Mouse (Mus musculus) left cerebral cortex, postnatal 4 days (tissue): ENCODE results near the gene Galnt10. TPM values are rescaled to one million over a fixed set of nuclear protein-coding genes. Genes with fewer than 3 reads are reported as not detected.

Experiments
- DNase-seq: peaks from one replicate; pipeline ENCODE4 v3.0.0-alpha.2; 2022
- intact Hi-C: fragments of 180-260 bp; cut with DNase I; formaldehyde crosslinking; loops from one replicate; pipeline ENCODE4 v1.15.1; 2025
- total RNA-seq, 2 experiments: library from RNA; stranded (reverse); gene quantifications; 2 replicates each; pipeline ENCODE4 v1.2.3; 2021

Galnt10 gene
- total RNA-seq, 2 experiments from 2014 or later = 11.7 to 12.4 TPM

DNA sequence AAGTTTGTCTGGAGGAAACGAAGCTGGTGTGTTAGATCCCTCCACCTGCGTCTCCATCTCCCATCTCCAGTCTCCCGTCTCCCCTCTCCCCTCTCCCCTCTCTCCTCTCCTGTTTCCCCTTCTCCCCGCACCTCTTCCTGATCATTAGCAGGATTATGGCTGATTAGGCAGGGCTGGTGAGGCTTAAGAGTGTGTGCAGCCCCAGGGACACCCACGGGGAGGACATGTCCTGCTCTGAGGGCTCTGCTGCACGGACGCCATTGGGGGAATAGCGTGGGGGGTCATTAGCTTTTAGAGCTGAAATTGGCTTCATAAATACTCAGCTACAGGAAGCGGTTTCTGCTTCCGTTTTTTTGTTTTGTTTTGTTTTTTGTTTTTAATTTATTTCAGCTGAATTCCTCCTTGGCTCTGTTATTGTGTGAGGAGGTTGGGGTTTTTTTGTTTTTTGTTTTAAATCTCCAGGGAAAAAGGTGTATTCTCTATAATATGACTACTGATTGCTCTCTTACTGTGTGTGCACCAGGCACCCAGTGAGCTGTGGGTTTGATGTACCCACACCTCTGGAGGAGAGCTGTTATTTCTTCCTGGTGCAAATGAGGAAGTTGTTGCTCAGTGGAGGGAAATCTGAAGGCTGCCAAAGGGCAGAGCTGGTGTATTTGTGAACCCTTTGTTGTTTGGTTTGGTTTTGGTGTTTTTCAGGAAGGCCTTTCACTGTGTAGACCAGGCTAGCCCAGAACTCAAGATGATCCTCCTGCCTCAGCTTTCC is 40.6 kb downstream of the Galnt10 start:
- intact Hi-C loops = no loop called here
- no peak for DNase-seq

DNA sequence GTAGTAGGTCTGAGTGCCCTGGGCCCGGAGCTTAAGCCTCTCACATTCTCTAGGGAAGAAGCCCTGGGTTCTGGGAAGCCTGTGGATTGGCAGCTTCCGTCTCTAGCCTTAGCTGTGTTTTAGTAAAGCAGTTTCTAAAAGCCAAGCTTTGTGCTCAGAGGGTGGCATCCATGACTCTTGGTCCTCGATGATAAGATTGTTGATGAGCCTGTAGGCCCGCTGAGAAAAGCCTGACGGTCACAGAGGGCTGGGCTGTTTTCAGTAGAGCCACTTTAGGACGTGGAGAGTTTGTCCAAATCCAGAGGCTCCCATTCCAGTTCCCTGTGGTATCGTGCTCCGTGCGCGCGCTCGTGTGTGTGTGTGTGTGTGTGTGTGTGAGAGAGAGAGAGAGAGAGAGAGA is 41.6 kb downstream of the Galnt10 start:
- DNase-seq = no peak
- intact Hi-C loops = no loop called here

DNA sequence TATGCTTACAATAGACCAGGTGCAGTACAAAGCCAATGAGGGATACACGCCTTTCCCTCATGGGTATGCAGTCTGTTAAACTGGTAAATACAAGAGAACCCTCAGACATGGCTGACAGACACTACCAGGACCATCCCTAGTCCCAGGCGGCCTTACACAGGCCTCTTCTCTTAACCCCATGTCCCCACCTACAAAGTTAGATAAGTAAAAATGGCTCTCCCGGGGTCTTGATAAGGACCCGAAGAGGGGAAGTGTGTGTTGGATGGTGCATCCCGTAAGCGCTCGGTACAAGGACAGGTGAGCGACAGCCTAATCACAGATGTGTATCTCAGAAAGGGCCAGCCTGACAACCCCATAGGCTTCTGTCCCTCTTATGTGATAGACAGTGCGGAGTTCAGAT is 42.0 kb downstream of the Galnt10 start:
- intact Hi-C loops = no loop called here

DNA sequence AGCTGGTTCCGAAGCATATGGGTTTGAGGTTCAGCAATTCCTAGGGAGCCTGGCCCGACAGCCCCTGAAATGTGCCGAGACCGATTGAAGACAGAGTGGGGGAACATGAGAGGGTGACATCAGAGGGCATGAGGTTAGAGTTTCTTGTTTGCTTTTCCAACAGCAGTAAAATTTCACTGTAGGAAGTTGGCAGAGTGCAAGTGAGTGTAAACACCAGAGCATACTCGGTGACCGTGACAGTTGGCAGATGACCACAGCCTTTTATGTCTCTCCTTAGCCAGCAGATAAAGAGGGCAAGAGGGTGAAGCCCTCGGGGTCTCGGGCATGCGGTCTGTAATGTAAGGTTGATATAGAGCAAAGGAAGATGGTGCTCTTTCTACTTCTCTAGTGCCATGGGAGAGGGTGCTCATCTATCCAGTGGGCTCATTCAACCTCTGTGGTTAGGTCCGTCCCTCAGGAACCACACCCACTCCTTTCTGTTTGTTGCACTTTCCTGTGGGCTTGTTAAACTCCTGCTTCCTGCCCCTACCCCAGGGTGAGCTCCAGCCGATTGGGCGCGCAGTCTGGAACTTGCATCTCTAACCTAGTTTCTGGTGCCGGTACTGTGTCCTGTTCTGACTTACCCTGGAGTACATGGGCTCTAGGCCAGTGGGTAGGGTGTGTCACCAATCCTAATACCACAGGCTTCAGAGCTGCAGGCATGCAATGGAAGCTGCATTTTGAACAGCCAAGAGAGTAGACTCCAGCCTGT is 43.1 kb downstream of the Galnt10 start:
- intact Hi-C loops = no loop called here
- DNase-seq = no peak

More for the DNA sequence above, 42.0 kb downstream of the Galnt10 start:
- DNase-seq = no peak

DNA sequence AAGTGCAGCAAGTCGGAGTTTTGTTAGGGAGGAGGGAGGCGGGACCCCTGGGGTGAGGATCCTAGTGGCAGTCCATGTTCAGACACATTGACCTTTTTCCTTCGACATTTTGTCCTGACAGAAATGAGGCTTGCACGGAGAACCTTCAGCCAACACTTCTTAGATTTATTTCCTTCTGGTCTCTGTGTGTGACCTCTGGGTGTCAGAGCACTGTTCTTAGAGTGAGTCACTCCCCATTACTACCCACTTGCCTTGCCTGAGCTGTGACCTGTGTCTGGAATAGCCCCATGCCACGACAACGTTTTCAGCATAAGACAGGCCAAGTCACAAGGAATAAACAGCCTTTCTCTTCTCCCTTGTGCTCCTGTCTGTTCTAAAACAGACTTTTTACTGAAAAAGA is 44.6 kb downstream of the Galnt10 start:
- intact Hi-C loops = no loop called here
- no peak for DNase-seq

DNA sequence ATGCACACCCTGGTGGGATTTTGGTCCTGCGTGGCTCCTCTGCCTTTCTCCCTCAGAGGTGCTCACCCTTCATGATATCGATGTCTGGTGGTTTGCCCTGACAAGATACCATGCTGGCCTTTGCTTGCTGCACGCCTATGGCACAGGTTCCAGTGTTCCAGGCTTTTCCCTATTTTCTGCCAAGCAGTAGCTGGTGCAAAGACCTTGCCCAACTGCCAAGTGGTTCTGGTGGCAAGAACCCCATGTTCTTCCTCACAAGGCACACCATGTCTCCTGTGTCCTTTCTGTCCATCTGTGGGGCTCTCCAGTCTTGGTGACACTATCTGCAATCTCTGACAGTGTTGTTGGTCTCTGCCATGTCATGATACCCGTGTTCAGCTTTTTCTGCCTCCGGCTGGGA is 45.6 kb downstream of the Galnt10 start:
- DNase-seq = no peak
- intact Hi-C loops = no loop called here

DNA sequence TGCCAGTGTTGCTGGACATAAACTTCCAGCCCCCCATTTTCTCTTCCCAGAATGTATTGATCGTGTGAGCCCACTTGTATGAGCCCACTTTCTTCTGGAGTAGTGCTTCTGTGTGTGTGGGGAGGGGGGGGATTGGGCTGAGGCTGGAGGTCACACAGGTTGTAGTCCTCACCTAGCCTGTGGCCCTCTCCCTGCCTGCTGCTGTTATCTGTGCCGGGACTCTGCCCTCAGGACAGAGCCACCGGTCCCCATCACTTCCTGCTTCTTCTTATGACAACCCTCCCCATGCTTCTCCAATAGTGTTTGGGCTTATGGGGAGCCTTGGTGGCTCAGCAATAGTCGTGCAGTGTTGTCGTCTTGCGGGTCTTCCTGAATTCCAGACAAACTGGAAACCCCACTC is 46.7 kb downstream of the Galnt10 start:
- DNase-seq = no peak
- intact Hi-C loops = no loop called here

DNA sequence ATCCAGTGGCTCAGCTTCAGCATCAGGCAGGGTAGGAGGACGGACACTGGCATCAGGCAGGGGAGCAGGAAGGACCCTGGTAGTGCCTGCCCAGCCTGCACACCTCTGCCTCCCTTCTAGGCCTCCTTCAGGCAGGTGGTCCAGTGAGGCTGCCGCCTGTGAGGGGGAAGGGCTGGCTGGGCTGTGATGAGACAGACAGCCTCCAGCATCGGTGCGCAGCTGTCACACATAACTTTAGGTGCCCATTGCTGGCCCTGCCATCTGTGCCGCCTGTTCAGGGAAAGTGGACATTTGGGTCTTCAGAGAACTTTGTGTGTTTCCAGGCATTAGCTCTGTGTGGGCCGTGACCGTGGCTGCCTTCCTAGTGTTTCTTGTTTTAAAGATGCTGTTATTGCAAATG is 47.5 kb downstream of the Galnt10 start:
- DNase-seq = peak; percentile 56
- intact Hi-C loops = no loop called here

DNA sequence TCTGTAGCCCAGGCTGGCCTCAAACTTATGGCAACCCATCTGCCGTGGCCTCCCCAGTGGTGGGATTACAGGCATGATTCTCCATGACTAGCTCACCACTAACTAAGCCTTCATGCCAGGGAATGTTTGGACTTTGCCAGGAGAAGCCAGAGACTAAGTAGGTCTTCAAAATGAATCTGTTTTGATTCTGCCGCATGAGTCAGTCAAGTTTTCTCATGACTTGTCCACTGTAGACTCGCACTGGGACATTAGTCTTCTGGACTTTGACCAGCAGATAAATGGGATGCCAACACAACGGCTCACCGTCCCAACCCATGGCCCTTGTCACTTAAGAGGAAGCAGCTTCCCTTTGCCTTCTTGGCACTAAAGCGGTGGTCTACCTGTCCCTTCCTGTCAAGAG is 49.2 kb downstream of the Galnt10 start:
- intact Hi-C loops = no loop called here
- DNase-seq = no peak

DNA sequence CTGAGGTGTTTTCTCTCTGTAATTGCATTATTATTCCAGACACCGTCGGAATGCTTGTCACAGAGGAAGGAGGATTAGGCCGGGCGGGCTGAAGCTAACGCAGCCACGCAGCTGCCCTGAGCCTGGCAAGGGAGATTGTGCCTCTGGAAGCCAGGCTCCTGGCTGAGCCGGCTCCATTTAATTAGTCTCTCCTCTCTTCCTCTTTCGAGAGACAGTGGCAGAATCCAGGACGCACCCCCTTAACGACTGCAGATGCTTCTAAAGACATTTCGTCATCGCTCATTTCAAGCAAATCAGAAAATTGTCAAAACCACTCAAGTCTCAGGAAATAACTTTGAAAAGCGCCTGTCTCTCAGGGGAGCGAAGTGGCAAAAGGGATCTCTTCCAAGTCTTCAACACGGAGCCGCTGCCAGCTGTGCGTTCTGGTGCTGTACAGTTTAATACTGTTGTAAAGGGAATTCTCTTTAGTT is 51.0 kb downstream of the Galnt10 start:
- DNase-seq = peak; percentile 34
- intact Hi-C loops = no loop called here

DNA sequence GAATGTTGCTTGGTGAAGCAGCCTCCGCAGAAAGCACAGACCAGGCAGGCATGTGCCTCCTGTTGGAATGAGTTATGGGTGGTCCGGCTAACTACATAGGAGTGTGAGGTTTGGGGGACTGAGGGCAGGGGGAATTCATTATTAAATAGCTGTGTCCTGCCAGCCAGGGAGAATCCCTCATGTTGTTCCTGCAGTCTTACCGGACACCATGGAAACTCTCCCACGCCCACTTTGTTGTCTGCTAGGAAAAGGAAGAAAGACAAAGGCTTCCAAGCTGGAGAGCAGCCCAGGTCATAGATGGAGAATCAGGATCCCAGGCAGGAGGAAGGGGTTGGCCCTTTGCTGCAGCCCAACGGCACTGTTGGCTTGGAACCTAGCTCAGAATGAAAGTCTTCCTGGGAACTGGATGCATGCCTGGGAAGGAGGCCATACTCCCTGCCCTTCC is 51.6 kb downstream of the Galnt10 start:
- DNase-seq = peak; percentile 29
- intact Hi-C loops = no loop called here

DNA sequence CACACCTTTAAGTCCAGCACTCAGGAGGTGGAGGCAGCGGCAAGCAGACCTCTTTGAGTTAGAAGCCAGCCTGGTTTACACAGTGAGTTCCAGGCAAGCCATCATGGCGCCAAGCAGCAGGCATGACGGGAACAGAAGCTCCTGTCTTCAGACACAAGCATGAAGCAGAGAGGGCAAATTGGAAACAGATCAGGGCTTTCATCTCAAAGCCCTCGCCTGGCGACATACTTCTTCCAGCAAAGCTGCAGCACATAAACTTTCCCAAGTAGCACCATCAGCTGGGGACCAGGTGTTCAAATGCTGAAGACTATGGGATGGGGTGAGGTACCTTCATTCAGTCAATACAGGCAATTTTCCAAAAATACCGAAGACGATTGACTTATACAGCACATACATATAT is 54.9 kb downstream of the Galnt10 start:
- intact Hi-C loops = no loop called here
- DNase-seq = no peak

DNA sequence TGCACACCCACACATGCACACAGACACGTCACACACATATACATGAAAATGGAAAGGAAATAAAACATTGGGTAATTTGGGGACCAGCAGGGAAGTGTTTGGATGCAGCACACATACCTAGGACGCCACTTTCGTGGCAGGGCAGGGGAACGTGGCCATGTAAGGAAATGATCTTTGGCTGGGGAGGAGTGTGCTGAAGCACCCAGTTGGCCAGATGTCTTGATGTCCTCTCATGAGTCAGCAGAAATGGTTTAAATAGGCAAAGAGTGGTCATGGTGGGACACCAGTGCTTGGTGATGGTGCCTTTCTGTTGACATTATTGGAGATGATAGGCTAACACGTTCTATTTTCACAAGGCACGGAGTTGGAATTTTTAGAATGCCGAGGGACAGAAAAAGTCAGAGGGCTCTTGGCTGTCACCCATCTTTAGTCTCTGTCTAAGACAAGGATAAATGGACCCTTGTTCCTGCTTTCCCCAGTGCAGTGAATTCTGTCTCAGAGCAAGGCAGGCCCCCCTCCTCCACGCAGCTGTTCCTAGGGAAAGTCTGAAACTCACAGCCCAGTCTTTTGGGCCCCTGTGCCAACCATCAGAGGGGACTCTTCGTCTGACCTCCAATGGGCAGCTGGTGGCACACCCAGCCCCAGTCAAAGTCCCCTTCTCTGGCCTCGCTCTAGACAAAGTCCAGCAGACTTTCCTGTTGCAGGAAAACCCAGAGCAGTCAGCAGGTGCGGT is 56.1 kb downstream of the Galnt10 start:
- DNase-seq = peak; percentile 19
- intact Hi-C loops = no loop called here

DNA sequence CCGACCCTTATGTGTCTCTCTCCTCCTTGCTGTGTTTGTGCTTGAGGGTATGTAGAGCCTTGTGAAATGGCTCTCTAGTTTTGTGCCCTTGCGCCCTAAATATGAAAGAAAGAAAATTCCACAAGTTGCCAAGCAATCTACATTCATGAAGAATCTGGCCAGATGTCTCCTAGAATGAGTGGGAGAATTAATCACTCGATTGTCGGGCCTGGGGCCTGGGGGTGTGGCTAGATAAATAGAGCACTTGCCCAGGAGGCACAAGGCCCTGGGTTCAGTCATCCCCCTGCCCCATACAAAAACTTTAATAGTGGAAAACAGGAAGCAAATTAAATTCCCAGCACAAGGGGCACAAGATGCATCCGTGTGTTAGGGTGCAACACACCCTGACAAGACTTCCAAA is 56.7 kb downstream of the Galnt10 start:
- no peak for DNase-seq
- intact Hi-C loops = no loop called here

DNA sequence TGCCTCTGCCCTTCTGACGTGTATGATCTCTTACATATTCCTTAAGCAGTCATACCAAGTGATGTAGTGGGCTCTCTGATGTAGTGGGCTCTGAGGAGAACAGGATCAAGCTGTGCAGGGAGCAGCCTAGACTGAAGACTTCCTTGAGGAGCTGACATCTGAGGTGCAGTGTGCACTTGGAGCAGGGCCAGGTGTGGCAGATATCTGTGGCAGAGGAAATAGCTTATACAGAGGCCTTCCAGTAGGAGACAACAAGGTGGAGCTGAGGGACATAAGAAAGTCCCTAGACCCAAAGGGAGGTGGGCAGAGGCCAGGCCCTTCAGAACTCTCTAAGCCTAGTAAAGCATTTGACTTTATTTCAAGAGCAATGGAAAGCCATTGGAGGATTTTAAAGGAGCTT is 61.4 kb downstream of the Galnt10 start:
- no peak for DNase-seq
- intact Hi-C loops = no loop called here

DNA sequence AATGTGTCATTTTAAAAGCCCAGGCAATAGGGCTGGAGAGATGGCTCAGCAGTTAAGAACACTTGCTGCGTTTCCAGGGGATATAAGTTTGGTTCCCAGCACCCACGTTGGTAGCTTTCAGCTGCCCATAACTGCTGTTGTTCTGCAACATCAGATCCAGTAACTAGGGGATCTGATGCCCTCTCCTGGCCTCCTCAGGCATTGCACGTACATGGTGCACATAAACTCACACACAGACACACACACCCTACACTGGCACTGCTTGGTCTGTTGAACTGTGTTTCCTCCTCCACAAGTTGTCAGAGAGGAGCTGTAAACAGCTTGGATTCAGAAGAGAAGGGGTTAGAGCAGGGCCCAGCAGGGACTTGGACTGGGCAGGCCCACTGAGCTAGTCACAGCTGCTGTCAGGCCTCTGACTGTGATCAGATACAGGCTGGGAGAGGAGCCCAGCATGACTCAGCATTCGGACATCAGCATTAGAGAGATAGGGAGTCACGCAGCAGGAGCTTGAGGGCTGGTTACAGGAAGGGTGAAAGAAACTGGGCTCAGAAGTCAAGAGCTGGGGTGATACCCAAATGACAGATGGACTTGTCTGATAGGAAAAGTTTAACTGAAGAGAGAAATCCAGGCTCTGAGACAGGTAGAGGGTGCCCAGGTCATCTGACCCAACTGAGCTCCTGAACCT is 62.0 kb downstream of the Galnt10 start:
- intact Hi-C loops = no loop called here
- no peak for DNase-seq

DNA sequence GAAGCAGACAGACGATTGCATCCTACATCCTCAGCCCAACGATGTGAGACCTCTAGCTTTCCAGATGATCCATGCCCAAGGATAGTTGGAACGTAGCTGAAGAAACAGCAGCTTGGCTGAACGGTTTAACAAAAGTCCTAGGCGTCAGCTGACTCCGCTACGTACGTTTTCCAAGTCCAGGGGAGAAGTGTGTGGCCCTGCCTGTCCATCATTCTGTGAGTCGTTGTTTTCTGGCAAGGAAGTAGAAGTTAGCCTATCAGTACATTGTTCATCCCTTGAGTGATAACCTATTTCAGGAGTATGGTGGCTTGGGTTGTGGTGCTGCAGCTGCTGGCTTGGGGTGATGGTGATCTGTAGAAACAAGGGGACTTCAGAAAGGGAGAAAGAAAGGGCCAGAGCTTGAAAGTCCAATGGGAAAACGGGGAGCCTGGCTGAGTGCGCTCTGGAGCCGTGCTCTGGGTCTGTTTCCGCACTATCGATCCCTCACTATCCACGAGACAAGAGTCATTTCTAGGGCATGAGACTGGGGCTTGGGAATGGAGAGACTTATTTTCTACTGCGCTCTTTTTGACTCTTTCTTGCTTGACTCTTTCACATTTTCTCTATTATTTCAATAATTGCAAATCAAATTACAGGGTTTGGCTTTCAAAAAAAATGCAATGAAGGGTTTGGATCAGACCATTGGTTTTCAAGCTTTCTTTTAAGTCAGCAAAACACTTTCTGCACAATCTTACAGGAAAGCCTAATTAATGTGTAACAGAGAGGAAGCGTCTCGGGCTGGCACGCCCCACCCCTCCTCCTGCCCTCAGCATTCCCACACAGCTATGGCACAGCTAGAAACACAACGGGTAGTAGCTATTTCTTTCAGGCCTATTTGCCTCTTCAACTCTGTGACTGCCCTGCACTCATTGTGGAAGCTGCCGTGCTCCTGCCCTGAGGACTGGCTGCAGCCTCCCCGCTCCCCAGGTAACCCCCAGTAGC is 63.2 kb downstream of the Galnt10 start:
- no peak for DNase-seq
- intact Hi-C loops = no loop called here

DNA sequence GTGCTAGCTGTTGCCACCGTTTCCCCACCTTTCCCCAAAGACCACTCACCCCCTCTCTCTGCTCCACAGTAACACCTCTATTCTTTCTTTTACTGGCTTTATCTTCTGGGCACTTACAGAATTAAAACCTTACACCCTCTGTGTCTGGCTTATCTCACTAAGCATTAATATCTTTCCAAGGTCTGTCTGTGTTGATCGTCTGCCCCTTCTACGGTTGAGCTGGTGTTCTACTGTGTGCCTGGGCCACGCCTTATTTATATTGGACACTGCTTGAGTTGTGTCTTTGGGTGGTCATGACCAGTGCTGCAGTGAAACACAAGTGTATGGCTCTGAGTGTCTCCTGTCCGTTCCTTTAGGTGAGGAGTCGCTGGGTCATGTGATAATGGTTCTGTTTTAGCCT is 68.7 kb downstream of the Galnt10 start:
- no peak for DNase-seq
- intact Hi-C loops = no loop called here

DNA sequence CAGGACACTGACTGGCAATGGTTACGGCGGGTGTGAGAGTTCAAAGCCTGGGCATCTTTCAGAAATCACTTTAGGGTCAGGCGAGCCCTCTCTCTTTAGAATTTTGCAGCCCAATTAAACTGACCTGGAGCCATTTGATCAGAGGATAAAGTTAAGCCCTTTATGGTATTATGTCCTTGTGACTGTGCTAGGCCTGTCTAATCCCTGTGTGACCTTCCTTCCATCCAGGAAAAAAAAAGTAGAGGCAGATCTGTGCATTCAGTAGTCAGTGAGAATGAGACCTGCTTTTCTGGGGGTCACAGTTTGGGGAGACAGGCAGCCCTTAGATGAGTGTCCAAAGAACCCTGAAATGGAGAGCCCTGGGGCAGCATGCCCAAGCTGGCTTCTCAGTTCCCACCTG is 71.5 kb downstream of the Galnt10 start:
- DNase-seq = no peak
- intact Hi-C loops = no loop called here

DNA sequence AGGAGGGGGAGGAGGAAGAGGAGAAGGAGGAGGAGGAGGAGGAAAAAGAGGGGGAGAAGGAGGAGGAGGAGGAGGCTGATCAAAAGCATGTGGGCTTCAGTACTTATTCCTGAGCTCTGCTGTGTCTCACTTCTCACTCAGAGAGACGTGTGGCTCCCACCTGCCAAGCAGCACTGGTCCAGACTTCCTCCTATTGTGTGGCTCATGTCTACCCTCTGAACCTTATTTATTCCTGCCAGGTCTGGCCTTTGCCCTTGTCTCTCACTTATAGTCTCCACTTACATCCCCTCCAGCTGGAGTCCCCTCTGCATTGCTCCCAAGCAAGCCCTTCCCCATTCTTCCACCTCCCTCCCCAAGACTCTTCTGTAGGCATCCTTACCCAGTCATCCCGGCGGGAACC is 72.2 kb downstream of the Galnt10 start:
- no peak for DNase-seq
- intact Hi-C loops = no loop called here
